Mouse (Mus musculus): ENCODE results near the gene Hif3a.

DNA sequence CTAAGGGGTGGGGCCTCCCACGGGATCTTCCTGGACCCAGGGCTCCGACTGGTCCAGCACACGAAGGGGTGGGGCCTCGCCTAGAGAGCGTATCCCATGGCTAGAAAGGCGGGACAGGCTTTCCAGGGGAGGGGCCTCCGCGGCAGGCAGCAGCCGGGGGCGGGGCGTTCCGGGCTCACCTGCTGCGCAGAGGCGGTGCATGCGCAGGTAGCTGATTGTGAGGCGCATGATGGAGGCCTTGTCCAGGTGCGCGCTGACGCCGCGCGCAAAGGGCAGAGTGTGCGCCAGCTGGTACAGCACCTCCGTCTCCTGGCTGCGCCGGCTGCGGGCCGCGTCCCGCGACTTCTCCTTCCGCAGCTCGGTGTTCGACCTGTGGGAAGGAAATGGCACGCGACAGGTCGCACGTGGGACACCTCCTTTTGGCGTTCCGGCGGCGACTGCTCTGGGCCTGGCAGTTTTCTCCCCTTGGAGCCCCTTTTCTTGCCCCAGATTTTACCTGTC, 6.1 kb downstream of the Hif3a start:
- TF ChIP-seq CTCF (IDR thresholded peaks at IDR 0.05 in 2 of 3, conservative IDR thresholded peaks at IDR 0.05 in 1 of 3; ENCODE audit: control insufficient read depth in 1 of 3, insufficient read depth in 1 of 3, low read depth in 2 of 3, low read length in 3 of 3, poor library complexity in 1 of 3, severe bottlenecking in 1 of 3) (no peak), POLR2A (IDR thresholded peaks at IDR 0.05; ENCODE audit: control insufficient read depth in 1 of 2, insufficient read depth in 1 of 2, low read depth in 1 of 2, low read length in 2 of 2, poor library complexity in 1 of 2) (peak; percentile 40 to 61; a peak in 2 of 4 replicates), TCF12 (IDR thresholded peaks at IDR 0.05; ENCODE audit: low read depth, low read length) (no peak)

Data from MEL (cell line).